Mouse (Mus musculus) megakaryocyte, adult 5-6 weeks (primary cell): ENCODE data around the gene Krtap28-10. TPM values are rescaled to one million over a fixed set of nuclear protein-coding genes. Genes with fewer than 3 reads are reported as not detected.
"Not testable (repeated sequence)": the region's sequence is repeated elsewhere in the genome, so short reads cannot be mapped to it uniquely, and the experiment has no call there.

Source experiments
- ATAC-seq: 2 replicates; pipeline ENCODE4 v1.8.0; 2016; ENCODE audit warnings: mild to moderate bottlenecking, inconsistent platforms; ENCODE audit not compliant: poor library complexity, severe bottlenecking
- total RNA-seq, 2 experiments: library from RNA; stranded (forward) in 1 of 2; stranded (reverse) in 1 of 2; fragments of 153-499, 151-499 nt in 1 of 2; fragments of 221-1000, 200-1000 nt in 1 of 2; gene quantifications; 2 replicates each; pipeline versions ENCODE4 v1.2.3 to v1.2.4; 2015 to 2017

Gene Krtap28-10
- total RNA-seq, 2 experiments from 2014 or later, result not detected

- ATAC-seq, result no peak
Measured at GRCm38 (mm10) chr1:83015329-83015879, 26.9 kb downstream of the Krtap28-10 start.

GRCm38 (mm10) chr1:83014477-83014876 is 27.8 kb downstream of the Krtap28-10 start:
- no peak for ATAC-seq

GRCm38 (mm10) chr1:83007471-83007870 is 34.8 kb downstream of the Krtap28-10 start:
- ATAC-seq, result no peak

- no peak for ATAC-seq
Measured at GRCm38 (mm10) chr1:83006218-83007179, 35.8 kb downstream of the Krtap28-10 start.

- ATAC-seq, result not testable (repeated sequence)
Measured at GRCm38 (mm10) chr1:83000306-83000705, 42.0 kb downstream of the Krtap28-10 start, which contains the start of gene Gm47959. Gene Gm47959, plus strand, starts transcription at chr1:83000548.

- no peak for ATAC-seq
Measured at GRCm38 (mm10) chr1:82993947-82994346, 48.3 kb downstream of the Krtap28-10 start.

GRCm38 (mm10) chr1:82992093-82992492 is 50.2 kb downstream of the Krtap28-10 start:
- ATAC-seq, result no peak

- no peak for ATAC-seq
Measured at GRCm38 (mm10) chr1:82991596-82991995, 50.7 kb downstream of the Krtap28-10 start.

Other genes with a start within 250 kb of the Krtap28-10 start
- gene Agfg1, start 203.0 kb downstream of the Krtap28-10 start, total RNA-seq (2015), result 57.0 and 61.1 TPM in 2 replicates
- 48.0 and 48.3 TPM in 2 replicates for gene Agfg1, start 203.0 kb downstream of the Krtap28-10 start, total RNA-seq (2017)
- gene A030005L19Rik, start 129.2 kb downstream of the Krtap28-10 start, total RNA-seq (2015), result 0.31 and 0.34 TPM in 2 replicates
- gene A030005L19Rik, start 129.2 kb downstream of the Krtap28-10 start, total RNA-seq (2017), result not detected in 2 replicates
- not detected in 2 replicates for gene A030014E15Rik, start 117.6 kb downstream of the Krtap28-10 start, total RNA-seq (2015)
- not detected in 2 replicates for gene A030014E15Rik, start 117.6 kb downstream of the Krtap28-10 start, total RNA-seq (2017)
- not detected in 2 replicates for gene Gm6217, start 111.1 kb downstream of the Krtap28-10 start, total RNA-seq (2015)
- not detected in 2 replicates for gene Gm6217, start 111.1 kb downstream of the Krtap28-10 start, total RNA-seq (2017)
- gene A030003K21Rik, start 99.1 kb downstream of the Krtap28-10 start, total RNA-seq (2015), result not detected in 2 replicates
- not detected in 2 replicates for gene A030003K21Rik, start 99.1 kb downstream of the Krtap28-10 start, total RNA-seq (2017)
- not detected in 2 replicates for gene Gm7544, start 86.5 kb downstream of the Krtap28-10 start, total RNA-seq (2015)
- not detected in 2 replicates for gene Gm7544, start 86.5 kb downstream of the Krtap28-10 start, total RNA-seq (2017)
- not detected in 2 replicates for gene Gm47955, start 82.2 kb downstream of the Krtap28-10 start, total RNA-seq (2015)
- gene Gm47955, start 82.2 kb downstream of the Krtap28-10 start, total RNA-seq (2017), result not detected in 2 replicates
- not detected in 2 replicates for gene Gm47959, start 41.9 kb downstream of the Krtap28-10 start, total RNA-seq (2015)
- gene Gm47959, start 41.9 kb downstream of the Krtap28-10 start, total RNA-seq (2017), result not detected in 2 replicates
- not detected in 2 replicates for gene Slc19a3, start 4.0 kb downstream of the Krtap28-10 start, total RNA-seq (2015)
- gene Slc19a3, start 4.0 kb downstream of the Krtap28-10 start, total RNA-seq (2017), result not detected in 2 replicates
- not detected in 2 replicates for gene Gm47969, start 2.5 kb upstream of the Krtap28-10 start, total RNA-seq (2015)
- gene Gm47969, start 2.5 kb upstream of the Krtap28-10 start, total RNA-seq (2017), result not detected in 2 replicates
- not detected in 2 replicates for gene A030005K14Rik, start 16.9 kb upstream of the Krtap28-10 start, total RNA-seq (2015)
- not detected in 2 replicates for gene A030005K14Rik, start 16.9 kb upstream of the Krtap28-10 start, total RNA-seq (2017)
- not detected in 2 replicates for gene Krtap28-13, start 18.4 kb upstream of the Krtap28-10 start, total RNA-seq (2015)
- not detected in 2 replicates for gene Krtap28-13, start 18.4 kb upstream of the Krtap28-10 start, total RNA-seq (2017)
- not detected in 2 replicates for gene Ccl20, start 74.3 kb upstream of the Krtap28-10 start, total RNA-seq (2015)
- not detected in 2 replicates for gene Ccl20, start 74.3 kb upstream of the Krtap28-10 start, total RNA-seq (2017)
- not detected in 2 replicates for gene Daw1, start 117.3 kb upstream of the Krtap28-10 start, total RNA-seq (2015)
- not detected in 2 replicates for gene Daw1, start 117.3 kb upstream of the Krtap28-10 start, total RNA-seq (2017)